Mouse (Mus musculus) bone marrow, adult 2 months (tissue): ENCODE measurements around the gene Fubp1.

Experiments used
- CTCF ChIP-seq: fragments of 200-500 bp; IDR thresholded peaks from 2 replicates; pipeline ENCODE4 v1.5.1; 2011; ENCODE audit warnings: low read length, control low read depth; ENCODE audit not compliant: control insufficient read depth, insufficient read depth
- POLR2A ChIP-seq: fragments of 200-500 bp; IDR thresholded peaks from 2 replicates; pipeline ENCODE4 v1.6.1; 2011; ENCODE audit warnings: low read depth, mild to moderate bottlenecking, control low read depth, low read length, borderline replicate concordance; ENCODE audit not compliant: control insufficient read depth

DNA sequence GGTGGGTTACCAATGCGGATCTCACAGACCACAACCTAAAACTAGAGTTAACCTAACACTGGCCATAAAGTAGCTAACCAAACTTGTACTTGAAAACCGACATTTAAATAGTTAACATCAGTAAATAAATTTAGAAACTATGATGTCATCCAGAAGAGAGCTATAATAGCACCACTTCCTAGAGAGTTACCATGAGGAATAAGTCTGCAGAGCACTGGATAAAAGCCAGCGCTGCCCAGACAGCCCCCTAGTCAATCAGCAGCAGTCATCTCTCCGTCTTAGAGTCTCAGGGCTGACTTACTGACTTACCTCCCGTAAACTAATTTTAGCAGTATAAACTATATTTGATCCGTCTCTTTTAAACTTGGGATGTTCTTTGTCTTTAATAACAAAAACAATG is 24.1 kb upstream of the Fubp1 start:
- TF ChIP-seq CTCF (no peak), POLR2A (no peak)
